Mouse (Mus musculus) kidney, adult 11 months (tissue): Measurements from ENCODE around the gene Ptpn5.
A peak's percentile ranks its signal among the peaks of the same experiment; 100 is the strongest.

Experiments
- DNase-seq: peaks from one replicate; pipeline ENCODE4 v3.0.0; 2022

Ptpn5 gene

DNA sequence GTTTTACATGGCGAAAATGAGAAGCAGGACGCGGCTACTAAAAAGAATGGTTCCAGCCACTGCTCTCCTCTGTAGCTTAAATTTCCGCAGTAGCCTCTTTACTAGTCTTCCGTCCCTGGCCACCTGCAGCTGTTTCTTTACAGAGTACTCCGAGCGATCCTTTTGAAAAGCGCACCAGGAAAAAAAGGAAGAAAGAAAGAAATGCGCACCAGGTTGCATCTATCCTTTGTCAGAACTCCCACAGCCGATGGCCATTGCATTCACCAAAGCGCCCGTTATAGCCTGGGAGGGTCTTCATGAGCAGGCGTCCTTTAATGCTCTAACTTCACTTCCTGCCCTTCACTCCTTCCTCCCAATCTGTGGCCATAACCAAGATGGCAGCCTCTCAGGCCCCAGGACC is at the start of gene Ptpn5:
Ptpn5 (minus strand) TSS at position 354 of the 400 bp plus-strand sequence.
- no peak for DNase-seq

DNA sequence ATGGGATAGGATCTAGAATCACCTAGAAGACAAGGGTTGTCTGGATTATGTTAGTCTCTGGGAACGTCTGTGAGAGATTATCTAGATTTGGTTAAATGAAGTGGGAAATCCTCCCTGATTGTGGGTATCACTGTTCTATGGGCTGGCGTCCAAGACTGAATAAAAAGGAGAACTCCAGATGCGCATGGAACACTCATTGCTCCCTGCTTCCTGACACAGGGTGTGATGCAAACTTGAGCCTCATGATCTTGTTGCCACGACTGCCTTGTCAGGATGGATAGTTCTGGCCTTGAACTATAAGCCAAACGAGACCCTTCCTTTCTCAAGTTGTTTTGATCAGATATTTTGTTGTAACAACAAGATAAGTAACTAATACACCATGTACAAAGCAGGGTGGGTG is 37.3 kb upstream of the Ptpn5 start:
- no peak for DNase-seq

GRCm38 (mm10) chr7:47165028-47165427 is 31.5 kb upstream of the Ptpn5 start:
- no peak for DNase-seq

DNA sequence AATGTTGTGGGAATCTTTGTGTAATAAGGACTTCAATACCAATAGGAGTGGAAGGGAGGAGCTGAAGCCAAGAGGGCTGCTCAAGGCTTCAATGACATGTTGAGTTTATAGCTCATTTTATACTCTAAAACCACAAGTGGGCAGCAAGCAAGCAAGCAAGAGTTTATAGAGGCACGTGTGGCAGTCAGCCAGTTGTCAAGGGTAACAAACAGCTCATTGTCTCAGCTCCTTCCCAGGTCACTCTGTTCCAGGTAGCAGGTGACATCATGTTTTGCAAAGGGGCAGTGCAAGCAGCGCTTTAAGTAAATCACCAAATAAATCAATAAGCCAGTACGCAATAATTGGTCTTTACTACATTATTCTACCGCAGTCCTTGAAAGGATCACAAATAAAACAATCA is 29.7 kb upstream of the Ptpn5 start:
- DNase-seq, result no peak

- DNase-seq, result no peak
Observed at GRCm38 (mm10) chr7:47158451-47158850, 25.0 kb upstream of the Ptpn5 start.

GRCm38 (mm10) chr7:47157743-47158142 is 24.3 kb upstream of the Ptpn5 start:
- no peak for DNase-seq

- no peak for DNase-seq
Observed at GRCm38 (mm10) chr7:47155849-47156248, 22.4 kb upstream of the Ptpn5 start.

GRCm38 (mm10) chr7:47155396-47155795 is 21.9 kb upstream of the Ptpn5 start:
- DNase-seq, result no peak

- no peak for DNase-seq
Observed at GRCm38 (mm10) chr7:47150420-47151061, 17.1 kb upstream of the Ptpn5 start.

DNA sequence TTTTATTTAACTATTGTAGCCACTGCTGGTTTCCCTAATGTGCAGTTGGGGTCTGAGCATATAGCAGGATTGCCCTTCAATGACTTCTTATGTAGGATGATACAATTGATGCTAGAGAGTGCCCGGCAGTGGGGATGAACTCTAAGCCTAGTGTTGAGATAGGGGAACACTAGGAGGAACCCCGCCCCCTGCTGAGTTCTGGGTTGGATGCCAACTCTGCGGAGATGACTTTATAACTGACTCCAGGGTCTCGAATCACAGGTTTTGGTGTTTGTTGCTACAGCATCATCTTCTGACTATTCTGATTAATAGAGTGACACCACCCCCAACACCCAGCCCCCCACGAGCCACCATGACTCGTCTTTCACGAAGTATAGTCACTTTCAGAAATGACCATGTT is 14.8 kb upstream of the Ptpn5 start:
- DNase-seq, result no peak

- no peak for DNase-seq
Observed at GRCm38 (mm10) chr7:47146034-47146812, 12.7 kb upstream of the Ptpn5 start.

DNA sequence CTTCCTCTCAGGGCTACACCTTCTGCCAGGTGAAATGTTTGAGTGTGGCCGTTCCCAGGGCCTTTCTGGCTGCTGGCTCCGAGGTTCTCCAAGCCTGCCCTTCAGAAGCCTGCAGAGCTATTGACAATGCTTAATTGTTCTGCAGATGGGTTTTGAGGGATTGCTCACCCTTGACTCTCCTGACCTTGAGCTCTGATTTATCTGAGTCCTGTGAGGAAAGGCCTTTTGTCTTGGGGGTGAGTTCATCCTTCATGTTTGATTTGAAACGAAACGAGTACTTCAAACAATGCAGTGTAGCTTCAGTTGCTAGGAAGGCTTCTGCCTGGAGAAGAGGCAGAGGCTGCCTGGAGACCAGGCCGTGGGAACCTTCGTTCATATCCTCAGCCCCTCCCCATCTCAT is 10.8 kb upstream of the Ptpn5 start:
- no peak for DNase-seq

DNA sequence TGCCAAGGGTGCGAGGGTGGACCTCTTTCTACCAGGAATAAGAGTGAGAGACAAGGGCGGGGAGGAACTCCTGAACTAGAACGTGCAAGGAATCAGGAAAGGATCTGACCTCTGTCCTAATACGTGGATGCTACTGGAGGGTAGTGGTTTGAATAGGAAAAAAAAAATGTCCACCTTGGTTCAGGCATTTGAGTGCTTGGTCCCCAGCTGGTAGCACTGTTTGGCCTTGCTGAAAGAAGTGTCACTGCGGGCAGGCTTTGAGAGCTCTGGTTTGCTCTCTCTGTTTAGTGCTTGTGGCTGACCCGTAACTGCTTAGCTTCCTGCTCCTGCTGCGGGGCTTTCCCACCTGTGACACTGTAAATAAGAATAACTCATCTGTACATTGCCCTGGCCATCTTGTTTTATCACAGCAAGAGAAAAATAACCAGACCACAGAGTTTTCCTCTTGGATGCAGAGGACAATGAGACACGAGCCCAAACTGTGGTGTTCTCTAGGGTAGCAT is 6.4 kb upstream of the Ptpn5 start:
- DNase-seq, result no peak

DNA sequence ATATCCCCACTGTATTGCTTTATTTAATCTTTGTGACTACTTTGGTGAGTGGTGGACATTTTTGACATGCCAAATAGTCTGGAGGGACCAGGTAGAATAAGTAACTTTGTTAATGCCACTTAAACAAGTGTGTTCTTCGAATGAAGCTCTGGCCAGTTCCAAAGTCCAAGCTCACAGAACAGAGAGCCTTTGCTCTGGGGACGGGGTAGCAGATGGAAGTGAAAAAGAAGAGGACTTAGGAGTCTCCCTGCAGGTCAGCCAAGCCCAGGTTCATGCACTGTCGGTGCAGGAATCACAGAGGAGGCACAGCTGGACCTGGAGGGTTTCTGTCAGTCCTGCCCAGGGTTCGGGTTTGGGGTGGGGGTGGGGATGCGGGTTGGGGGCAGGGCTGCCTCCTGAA is 1.1 kb upstream of the Ptpn5 start:
- peak; percentile 53 for DNase-seq

DNA sequence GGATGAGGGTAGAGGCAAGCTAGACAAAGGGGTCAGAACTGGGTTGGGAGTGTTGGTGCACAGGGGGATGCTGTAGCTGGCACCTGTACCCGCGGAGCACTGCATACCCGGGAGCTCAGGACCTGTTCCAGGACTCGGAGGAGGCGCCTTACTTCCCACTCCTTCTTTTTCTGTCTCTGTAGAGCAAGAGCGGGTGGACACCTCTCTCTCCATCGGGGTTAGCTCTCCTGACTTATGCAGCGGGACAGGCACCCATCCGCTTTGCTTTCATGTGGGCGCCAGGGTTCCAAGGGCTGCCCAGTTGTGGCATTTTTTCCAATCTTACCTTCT is 588 bp downstream of the Ptpn5 start:
- DNase-seq, result no peak

- DNase-seq, result no peak
Observed at GRCm38 (mm10) chr7:47132180-47132930, 1.1 kb downstream of the Ptpn5 start.

GRCm38 (mm10) chr7:47131840-47132179 is 1.7 kb downstream of the Ptpn5 start:
- DNase-seq, result no peak

DNA sequence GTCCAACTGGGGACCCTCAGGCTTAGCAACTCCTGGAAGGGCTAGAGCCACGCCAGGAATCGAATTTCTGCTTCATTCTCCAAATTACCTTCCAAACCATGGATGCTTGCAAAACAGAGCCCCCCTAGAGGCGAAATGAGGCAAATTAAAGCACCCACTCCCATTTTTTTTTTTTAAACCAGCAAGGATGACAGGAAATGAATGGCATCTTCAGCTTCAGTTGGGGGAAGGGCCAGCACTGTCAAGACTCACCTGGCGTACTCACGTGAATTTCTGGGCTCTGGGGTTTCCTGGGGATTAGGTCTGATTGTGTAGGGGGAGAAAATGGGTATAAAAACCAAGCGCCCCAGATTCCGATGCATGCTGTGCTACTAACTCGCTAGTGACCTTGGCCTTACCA is 2.2 kb downstream of the Ptpn5 start:
- DNase-seq, result no peak

DNA sequence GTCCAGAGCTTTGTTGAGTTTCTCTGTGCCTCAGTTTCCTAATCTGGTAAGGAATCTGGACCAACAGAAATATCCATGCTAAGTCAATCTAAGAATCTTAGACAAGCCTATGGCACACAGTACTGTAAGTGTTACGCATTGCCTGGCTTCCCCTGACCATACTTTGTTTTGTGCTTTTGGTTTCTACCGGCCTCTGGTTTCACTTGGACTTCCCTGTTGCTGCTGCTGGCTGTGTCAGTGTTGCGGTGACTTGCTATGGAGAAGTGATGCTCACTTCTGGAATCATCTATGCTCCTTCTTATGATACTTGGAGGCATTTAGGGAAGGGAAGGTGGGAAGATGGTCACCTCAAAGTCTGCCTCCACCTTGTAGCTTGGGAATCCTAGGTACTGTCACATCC is 11.5 kb downstream of the Ptpn5 start:
- no peak for DNase-seq

- DNase-seq, result no peak
Observed at GRCm38 (mm10) chr7:47116666-47117065, 16.8 kb downstream of the Ptpn5 start.

- no peak for DNase-seq
Observed at GRCm38 (mm10) chr7:47115491-47115890, 18.0 kb downstream of the Ptpn5 start.

- no peak for DNase-seq
Observed at GRCm38 (mm10) chr7:47113383-47113782, 20.1 kb downstream of the Ptpn5 start.

GRCm38 (mm10) chr7:47112036-47112435 is 21.4 kb downstream of the Ptpn5 start:
- no peak for DNase-seq

- no peak for DNase-seq
Observed at GRCm38 (mm10) chr7:47111121-47111520, 22.4 kb downstream of the Ptpn5 start.
